ENCODE assay signal across 10 mouse cellular contexts in the genomic region with DNA sequence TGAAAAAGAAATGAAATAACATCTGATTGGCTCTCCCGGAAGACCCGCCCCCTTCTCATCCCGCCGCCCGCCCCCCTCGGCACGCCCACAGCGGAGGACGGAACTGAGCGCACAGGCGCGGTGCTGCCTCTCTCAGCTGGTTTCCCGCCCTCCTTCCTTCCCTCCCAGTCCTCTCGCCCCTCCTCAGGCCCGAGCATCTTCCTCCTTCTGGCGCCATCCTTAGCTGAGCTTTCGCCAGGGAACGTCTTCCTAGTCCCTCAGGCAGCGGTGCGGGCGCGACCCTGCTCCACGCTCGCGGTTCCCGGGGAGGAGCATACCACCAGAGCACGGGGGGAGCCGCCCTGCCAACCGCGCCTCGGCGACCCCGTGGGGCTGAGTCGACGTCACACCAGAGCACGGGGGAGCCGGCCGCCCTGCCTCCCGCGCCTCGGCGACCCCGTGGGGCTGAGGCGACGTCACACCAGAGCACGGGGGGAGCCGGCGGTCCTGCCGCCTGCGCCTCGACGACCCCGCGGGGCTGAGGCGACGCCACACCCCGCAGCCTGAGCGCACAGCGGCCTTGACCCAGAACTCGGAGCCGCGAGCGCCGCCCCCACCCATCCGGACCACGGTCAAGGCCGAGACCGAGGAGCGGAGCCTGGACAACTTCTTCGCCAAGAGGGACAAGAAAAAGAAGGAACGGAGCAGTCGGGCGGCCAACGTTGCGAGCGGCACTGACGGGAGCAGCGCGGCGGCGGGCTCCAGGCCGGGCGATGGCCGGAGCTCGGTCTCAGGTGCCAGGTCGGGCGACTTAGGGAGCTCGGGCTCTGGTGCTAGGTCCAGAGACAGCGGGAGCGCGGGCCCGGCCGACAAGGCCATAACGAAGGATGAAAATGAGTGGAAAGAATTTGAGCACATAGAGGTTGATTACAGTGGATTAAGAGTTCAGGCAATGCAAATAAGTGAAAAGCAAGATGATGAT. TPM values are rescaled to one million over a fixed set of nuclear protein-coding genes. Genes with fewer than 3 reads are reported as not detected.
DNase-seq lines count a peak whose midpoint lies in the region; ATAC-seq and TF ChIP-seq lines count a peak whose summit lies in the region.
"Not testable (repeated sequence)": the region's sequence is repeated elsewhere in the genome, so short reads cannot be mapped to it uniquely, and the experiment has no call there.
"Had no signal": no experiment of that assay in that cellular context is flagged by ENCODE, and none has a peak within 500 bp of the region (broad histone marks: within the 10 kb centered on the region; RNA-seq: fewer than 3 reads in every experiment).

No protein-coding gene starts in this region.

- TF ChIP-seq CTCF in G1E (IDR thresholded peaks at IDR 0.05; ENCODE audit: low read depth, low read length); hindbrain, postnatal 0 days (IDR thresholded peaks at IDR 0.05; ENCODE audit: low read depth): not testable (repeated sequence)

- not testable (repeated sequence) for DNase-seq in G1E (ENCODE audit: low spot score); forebrain, embryonic 11.5 days (ENCODE audit: low spot score); hindbrain, postnatal 0 days (ENCODE audit: low spot score)
- DNase-seq in testis, postnatal 10 days (ENCODE audit: low spot score): peak; percentile 39

- H3K27ac ChIP-seq in forebrain, embryonic 11.5 days (ENCODE audit: low read depth, low read length); heart, embryonic 13.5 days (replicated peaks); hindbrain, postnatal 0 days; limb, embryonic 13.5 days; lung, embryonic 16.5 days (ENCODE audit: low read length): not testable (repeated sequence)

- 67% methylated on average over 55 of the region's 94 CpGs for WGBS in forebrain, embryonic 11.5 days
- 45% methylated on average over 76 of the region's 94 CpGs for WGBS in heart, embryonic 13.5 days
- 65% methylated on average over 53 of the region's 94 CpGs for WGBS in hindbrain, postnatal 0 days
- WGBS in limb, embryonic 13.5 days: 56% methylated on average over 77 of the region's 94 CpGs
- 52% methylated on average over 60 of the region's 94 CpGs for WGBS in lung, embryonic 16.5 days

- H3K9me3 ChIP-seq in G1E (replicated peaks): peaks cover 19% of the 10 kb centered on the region
- H3K9me3 ChIP-seq in forebrain, embryonic 11.5 days (ENCODE audit: control insufficient read depth, low read length): peaks cover 21% of the 10 kb centered on the region
- H3K9me3 ChIP-seq in heart, embryonic 13.5 days: peaks cover 46% of the 10 kb centered on the region
- H3K9me3 ChIP-seq in hindbrain, postnatal 0 days (ENCODE audit: low read length): peaks cover 26% of the 10 kb centered on the region
- H3K9me3 ChIP-seq in limb, embryonic 13.5 days: peaks cover 40% of the 10 kb centered on the region
- H3K9me3 ChIP-seq in lung, embryonic 16.5 days (ENCODE audit: control insufficient read depth, low read length): peaks cover 26% of the 10 kb centered on the region

- H3K4me1 ChIP-seq in G1E (ENCODE audit: insufficient read depth, low read depth, low read length); forebrain, embryonic 11.5 days (replicated peaks; ENCODE audit: control insufficient read depth, insufficient read depth, low read length); heart, embryonic 13.5 days; hindbrain, postnatal 0 days (ENCODE audit: insufficient read depth, low read length); limb, embryonic 13.5 days; lung, embryonic 16.5 days (replicated peaks; ENCODE audit: control insufficient read depth, insufficient read depth, low read length): not testable (repeated sequence)

- H3K36me3 ChIP-seq in G1E (replicated peaks); forebrain, embryonic 11.5 days (ENCODE audit: control insufficient read depth, insufficient read depth, low read length); heart, embryonic 13.5 days; hindbrain, postnatal 0 days (ENCODE audit: insufficient read depth, low read length); limb, embryonic 13.5 days; lung, embryonic 16.5 days (ENCODE audit: control insufficient read depth, insufficient read depth, low read length): not testable (repeated sequence)

- H3K9ac ChIP-seq in forebrain, embryonic 11.5 days (ENCODE audit: low read length); heart, embryonic 13.5 days; hindbrain, postnatal 0 days (replicated peaks; ENCODE audit: low read length); limb, embryonic 13.5 days; lung, embryonic 16.5 days (ENCODE audit: low read length): not testable (repeated sequence)

- H3K4me3 ChIP-seq in G1E (ENCODE audit: low read depth, low read length); forebrain, embryonic 11.5 days (ENCODE audit: low read depth, low read length); heart, embryonic 13.5 days; hindbrain, postnatal 0 days (ENCODE audit: low read length); limb, embryonic 13.5 days; lung, embryonic 16.5 days (ENCODE audit: low read length): not testable (repeated sequence)

- not testable (repeated sequence) for H3K4me2 ChIP-seq in forebrain, embryonic 11.5 days (ENCODE audit: low read depth, low read length, severe bottlenecking); heart, embryonic 13.5 days; hindbrain, postnatal 0 days (ENCODE audit: low read depth, low read length); limb, embryonic 13.5 days (replicated peaks); lung, embryonic 16.5 days (ENCODE audit: low read depth, low read length)

- not testable (repeated sequence) for H3K27me3 ChIP-seq in G1E (ENCODE audit: insufficient read depth, low read length); forebrain, embryonic 11.5 days (ENCODE audit: control insufficient read depth, insufficient read depth, low read length); heart, embryonic 13.5 days (replicated peaks); hindbrain, postnatal 0 days (ENCODE audit: insufficient read depth, low read length); limb, embryonic 13.5 days; lung, embryonic 16.5 days (ENCODE audit: control insufficient read depth, insufficient read depth, low read depth, low read length)

- peak; percentile 17; the same call in 1 of the 2 replicates for ATAC-seq in G1E (ENCODE audit: extremely low read depth, insufficient number of reproducible peaks, low FRiP score, poor library complexity, severe bottlenecking)
- peak; percentile 81 for ATAC-seq in forebrain, embryonic 11.5 days (replicated peaks; ENCODE audit: low FRiP score)
- peak; percentile 62 for ATAC-seq in heart, embryonic 13.5 days (ENCODE audit: extremely low read depth, insufficient number of reproducible peaks, low FRiP score, low TSS enrichment)
- ATAC-seq in hindbrain, postnatal 0 days: peak; percentile 81
- ATAC-seq in limb, embryonic 13.5 days (ENCODE audit: low FRiP score, low read depth): peak; percentile 88
- ATAC-seq in lung, embryonic 16.5 days (ENCODE audit: low read depth): peak; percentile 86
- ATAC-seq in monocyte, adult 5-6 weeks (replicated peaks; ENCODE audit: insufficient number of reproducible peaks, low FRiP score, low TSS enrichment, poor library complexity, severe bottlenecking): peak; percentile 74

RNA-seq across cellular contexts. Expression of a gene that starts 26.2 kb away (rescaled TPM):
- total RNA-seq in G1E (2014; fragmentation: Nextera tagmentation) (11.9 and 16.5 TPM in 2 replicates), G1E (2017) (5.3 and 6.1 TPM in 2 replicates)
- polyA plus RNA-seq in G1E (2012): 0.33 and 0.53 TPM in 2 replicates
- 3.3 and 4.0 TPM in 2 replicates for polyA plus RNA-seq in forebrain, embryonic 11.5 days (2014; fragmentation: Nextera tagmentation; extraction: Ambion mirVana)
- polyA plus RNA-seq in heart, embryonic 13.5 days (2015; fragmentation: Nextera tagmentation; extraction: Ambion mirVana): 2.6 and 2.9 TPM in 2 replicates
- 2.5 and 3.0 TPM in 2 replicates for total RNA-seq in hindbrain, postnatal 0 days (2014; rRNA removed)
- 1.6 and 2.2 TPM in 2 replicates for polyA plus RNA-seq in hindbrain, postnatal 0 days (2015; fragmentation: Nextera tagmentation; extraction: Ambion mirVana)
- 3.0 and 3.5 TPM in 2 replicates for polyA plus RNA-seq in limb, embryonic 13.5 days (2015; fragmentation: Nextera tagmentation; extraction: Ambion mirVana)
- 0.73 and 1.2 TPM in 2 replicates for polyA plus RNA-seq in lung, embryonic 16.5 days (2015; fragmentation: Nextera tagmentation; extraction: Ambion mirVana)
- 12.4 to 17.4 TPM (median 13.2 TPM) in 3 replicates for total RNA-seq in monocyte, adult 5-6 weeks (2017)

RNA-seq across cellular contexts. Expression of a gene that starts 26.8 kb away (rescaled TPM):
- total RNA-seq in G1E (2014; fragmentation: Nextera tagmentation): 1.5 TPM in 1 of 2 replicates, not detected in the other
- 0.23 and 0.33 TPM in 2 replicates for total RNA-seq in G1E (2017)
- not detected in 2 replicates for polyA plus RNA-seq in G1E (2012)
- not detected in 2 replicates for polyA plus RNA-seq in forebrain, embryonic 11.5 days (2014; fragmentation: Nextera tagmentation; extraction: Ambion mirVana)
- 0.06 TPM in 1 of 2 replicates, not detected in the other for polyA plus RNA-seq in heart, embryonic 13.5 days (2015; fragmentation: Nextera tagmentation; extraction: Ambion mirVana)
- 0.16 TPM in 1 of 2 replicates, not detected in the other for total RNA-seq in hindbrain, postnatal 0 days (2014; rRNA removed)
- polyA plus RNA-seq in hindbrain, postnatal 0 days (2015; fragmentation: Nextera tagmentation; extraction: Ambion mirVana): 0.08 and 0.11 TPM in 2 replicates
- polyA plus RNA-seq in limb, embryonic 13.5 days (2015; fragmentation: Nextera tagmentation; extraction: Ambion mirVana): 0.15 and 0.17 TPM in 2 replicates
- polyA plus RNA-seq in lung, embryonic 16.5 days (2015; fragmentation: Nextera tagmentation; extraction: Ambion mirVana): 0.09 TPM in 1 of 2 replicates, not detected in the other
- total RNA-seq in monocyte, adult 5-6 weeks (2017): not detected in 3 replicates
- polyA plus RNA-seq: adrenal gland, adult 2 months; spleen, adult 2 months had no signal

Comparison
In these comparisons a context has a peak if more than half of its experiments do, and no peak if none do; other contexts are left out.
1. ATAC-seq: peak in every context shown above with its lines; median percentile 88 in limb, embryonic 13.5 days; 86 in lung, embryonic 16.5 days; 81 in forebrain, embryonic 11.5 days; 81 in hindbrain, postnatal 0 days; 74 in monocyte, adult 5-6 weeks; 62 in heart, embryonic 13.5 days; 17 in G1E.